Mouse (Mus musculus) intestine, embryonic 16.5 days (tissue): ENCODE results near the gene Mpv17l2. TPM values are rescaled to one million over a fixed set of nuclear protein-coding genes. Genes with fewer than 3 reads are reported as not detected.

Source experiments
- ATAC-seq: fragments of 200-750 bp; cut with Nextera tagmentation; 2 replicates; pipeline ENCODE4 v1.8.0; 2017; ENCODE audit warnings: moderate TSS enrichment, moderate library complexity
- H3K27ac ChIP-seq: fragments of 300-500 bp; sonication (generic); 2 replicates; pipeline ENCODE4 v1.5.1; 2014; ENCODE audit warnings: mild to moderate bottlenecking, low read length
- H3K27me3 ChIP-seq: fragments of 300-500 bp; sonication (generic); replicated peaks from 2 replicates; pipeline ENCODE4 v1.6.1; 2014; ENCODE audit warnings: low read length, control low read depth, mixed read lengths; ENCODE audit not compliant: control insufficient read depth, insufficient read depth
- H3K36me3 ChIP-seq: fragments of 300-500 bp; sonication (generic); 2 replicates; pipeline ENCODE4 v1.6.1; 2014; ENCODE audit warnings: low read length, control low read depth; ENCODE audit not compliant: control insufficient read depth, insufficient read depth
- H3K4me1 ChIP-seq: fragments of 300-500 bp; sonication (generic); 2 replicates; pipeline ENCODE4 v1.6.1; 2014; ENCODE audit warnings: low read length, control low read depth, mixed read lengths; ENCODE audit not compliant: control insufficient read depth, insufficient read depth
- H3K4me2 ChIP-seq: fragments of 300-500 bp; sonication (generic); 2 replicates; pipeline ENCODE4 v1.6.1; 2014; ENCODE audit warnings: low read depth, low read length, control low read depth
- H3K4me3 ChIP-seq: fragments of 300-500 bp; sonication (generic); 2 replicates; pipeline ENCODE4 v1.5.1; 2014; ENCODE audit warnings: mild to moderate bottlenecking, low read length
- H3K9ac ChIP-seq: fragments of 300-500 bp; sonication (generic); 2 replicates; pipeline ENCODE4 v1.6.1; 2014; ENCODE audit warnings: low read depth, low read length
- H3K9me3 ChIP-seq: fragments of 300-500 bp; sonication (generic); 2 replicates; pipeline ENCODE4 v1.6.1; 2016; ENCODE audit warnings: low read length, control low read depth; ENCODE audit not compliant: control insufficient read depth
- WGBS: fragments of 180-500 bp; shearing (Covaris S2); extraction: QIAGEN DNeasy Blood & Tissue Kit; methylation state at CpG from one replicate; pipeline ENCODE4 v1.1.7; 2014; 5-methylcytosine and 5-hydroxymethylcytosine counted together
- polyA plus RNA-seq: library from polyadenylated mRNA; unstranded; fragments of >200 nt; fragmentation: Nextera tagmentation; extraction: Ambion mirVana; gene quantifications from 2 replicates; pipeline ENCODE4 v1.2.1, GENCODE M21; 2015

Gene Mpv17l2
- polyA plus RNA-seq, 1 experiment from 2014 or later, result 79.8 TPM

DNA sequence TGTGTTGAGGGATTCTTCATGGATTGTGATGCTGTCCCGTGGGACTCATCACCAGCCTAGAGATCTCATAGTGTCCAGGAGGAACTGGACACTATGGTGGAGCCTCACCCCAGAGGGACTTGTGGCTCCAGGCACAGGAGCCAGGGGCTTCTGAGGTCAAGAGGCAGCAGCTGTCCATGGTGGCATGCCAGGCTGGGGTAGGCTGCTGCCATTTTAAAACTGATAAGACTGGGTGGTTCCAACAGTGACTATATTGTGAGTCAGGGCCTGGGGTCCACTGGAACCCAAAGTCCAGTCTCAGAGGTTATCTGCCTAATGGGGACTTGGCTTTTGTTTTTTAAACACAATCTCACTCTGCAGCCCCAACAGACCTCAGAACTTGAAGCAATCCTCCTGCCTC, 41.1 kb upstream of the Mpv17l2 start:
- peaks cover 30% of the 10 kb centered on the region for H3K4me1 ChIP-seq
- no peak overlapping the region for H3K9ac ChIP-seq
- ATAC-seq, result no peak
- WGBS, result 84% methylated on average over 1 of the region's 1 CpGs
- peaks cover 9% of the 10 kb centered on the region for H3K27me3 ChIP-seq
- H3K9me3 ChIP-seq, result no peaks in the 10 kb centered on the region
- no peak overlapping the region for H3K4me3 ChIP-seq
- no peak overlapping the region for H3K4me2 ChIP-seq
- H3K27ac ChIP-seq, result no peak overlapping the region
- H3K36me3 ChIP-seq, result no peaks in the 10 kb centered on the region

GRCm38 (mm10) chr8:70801156-70801555, 40.4 kb upstream of the Mpv17l2 start:
- Histone ChIP-seq H3K27me3 (peaks cover 9% of the 10 kb centered on the region), H3K9ac (no peak overlapping the region), H3K4me2 (no peak overlapping the region), H3K36me3 (no peaks in the 10 kb centered on the region), H3K4me1 (peaks cover 30% of the 10 kb centered on the region), H3K27ac (no peak overlapping the region), H3K9me3 (no peaks in the 10 kb centered on the region), H3K4me3 (no peak overlapping the region)
- no peak for ATAC-seq
- 25% methylated on average over 15 of the region's 15 CpGs for WGBS

- no peak overlapping the region for H3K27ac ChIP-seq
- 63% methylated on average over 10 of the region's 10 CpGs for WGBS
- peaks cover 32% of the 10 kb centered on the region for H3K4me1 ChIP-seq
- no peak overlapping the region for H3K4me3 ChIP-seq
- no peak overlapping the region for H3K4me2 ChIP-seq
- ATAC-seq, result no peak
- no peak overlapping the region for H3K9ac ChIP-seq
- H3K36me3 ChIP-seq, result no peaks in the 10 kb centered on the region
- H3K27me3 ChIP-seq, result peaks cover 9% of the 10 kb centered on the region
- no peaks in the 10 kb centered on the region for H3K9me3 ChIP-seq
Observed at GRCm38 (mm10) chr8:70800648-70801047, 39.9 kb upstream of the Mpv17l2 start.

DNA sequence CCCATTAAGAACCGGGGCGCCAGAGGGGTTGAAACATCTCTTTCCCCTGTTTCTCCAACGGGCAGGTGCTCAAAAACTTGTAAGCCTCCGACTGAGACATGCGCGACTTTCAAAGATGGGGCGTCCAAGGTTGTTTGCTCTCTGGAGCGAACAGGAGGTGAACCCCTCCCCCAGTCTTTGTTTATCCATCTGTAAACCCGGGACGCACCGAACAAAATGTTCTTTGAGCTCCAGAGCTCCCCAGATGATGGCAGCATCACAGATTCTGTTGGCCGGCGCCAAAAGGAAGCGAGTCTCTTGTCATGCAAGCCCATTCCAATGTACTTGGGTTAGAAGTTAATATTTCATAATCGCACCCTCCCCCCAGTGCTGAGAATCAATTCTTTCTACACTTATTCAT, 37.5 kb upstream of the Mpv17l2 start:
- H3K27ac ChIP-seq, result peak overlapping the region; percentile 92
- no peaks in the 10 kb centered on the region for H3K36me3 ChIP-seq
- 11% methylated on average over 15 of the region's 15 CpGs for WGBS
- H3K9ac ChIP-seq, result peak overlapping the region; percentile 89
- peak overlapping the region; percentile 93 for H3K4me2 ChIP-seq
- no peak for ATAC-seq
- H3K4me3 ChIP-seq, result peak overlapping the region; percentile 70
- 0 out of 2 replicates have a peak, but pooled peaks cover 2% of the 10 kb centered on the region for H3K27me3 ChIP-seq
- no peaks in the 10 kb centered on the region for H3K9me3 ChIP-seq
- H3K4me1 ChIP-seq, result peaks cover 32% of the 10 kb centered on the region

DNA sequence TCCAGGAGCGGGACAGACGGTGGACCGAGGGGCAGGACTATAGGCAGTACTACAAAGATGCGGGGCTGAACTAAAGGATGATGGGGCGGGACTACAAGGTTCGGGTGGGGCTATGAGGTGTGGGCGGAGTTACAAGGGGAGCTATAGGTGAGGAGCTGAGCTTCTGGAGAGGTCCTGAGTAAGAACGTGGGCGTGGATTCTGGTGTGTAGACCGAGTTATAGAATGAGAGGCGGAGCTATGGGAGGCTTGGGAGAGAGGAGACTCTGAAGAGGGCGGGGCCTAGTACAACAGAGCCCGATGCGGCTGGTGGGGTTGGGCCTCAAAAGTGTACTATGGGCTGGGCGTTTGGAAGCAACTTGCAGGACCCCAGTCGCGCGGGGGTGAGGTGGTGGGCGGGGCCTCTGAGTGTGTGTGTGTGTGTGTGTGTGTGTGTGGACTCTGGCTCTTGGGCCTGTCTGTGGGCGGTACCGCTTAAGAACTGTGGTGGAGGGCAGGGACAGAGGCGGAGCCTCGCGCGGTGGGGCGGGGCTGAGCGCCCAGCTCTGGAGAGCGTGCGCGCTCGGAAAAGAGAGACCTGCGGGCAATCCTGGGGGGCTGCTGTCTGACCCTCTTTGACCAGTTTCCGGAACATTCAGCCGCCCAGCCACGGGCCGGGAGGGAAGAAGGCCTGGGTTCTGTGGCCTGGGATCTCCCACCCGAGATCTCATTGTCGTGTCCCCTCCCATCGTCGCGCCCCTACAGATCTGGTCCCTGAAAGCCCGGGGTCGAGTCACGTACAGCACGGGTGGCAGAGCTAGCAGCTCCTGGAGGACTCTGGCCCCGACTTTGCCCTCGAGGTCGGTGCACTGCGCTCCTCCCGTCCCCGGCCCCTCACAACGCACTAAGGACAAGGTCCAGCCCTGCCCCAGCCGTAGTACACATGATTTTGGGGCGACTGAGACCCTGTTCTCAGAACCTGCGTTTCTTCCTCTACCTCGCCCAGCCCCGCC, 36.6 kb upstream of the Mpv17l2 start:
- 1% methylated on average over 57 of the region's 57 CpGs for WGBS
- Histone ChIP-seq H3K4me2 (peak overlapping the region; percentile 93), H3K36me3 (no peaks in the 10 kb centered on the region), H3K27ac (peak overlapping the region; percentile 92), H3K27me3 (0 out of 2 replicates have a peak, but pooled peaks cover 2% of the 10 kb centered on the region), H3K9me3 (no peaks in the 10 kb centered on the region), H3K4me3 (peak overlapping the region; percentile 70), H3K9ac (peak overlapping the region; percentile 89), H3K4me1 (peaks cover 37% of the 10 kb centered on the region)
- ATAC-seq, result peak; percentile 85

DNA sequence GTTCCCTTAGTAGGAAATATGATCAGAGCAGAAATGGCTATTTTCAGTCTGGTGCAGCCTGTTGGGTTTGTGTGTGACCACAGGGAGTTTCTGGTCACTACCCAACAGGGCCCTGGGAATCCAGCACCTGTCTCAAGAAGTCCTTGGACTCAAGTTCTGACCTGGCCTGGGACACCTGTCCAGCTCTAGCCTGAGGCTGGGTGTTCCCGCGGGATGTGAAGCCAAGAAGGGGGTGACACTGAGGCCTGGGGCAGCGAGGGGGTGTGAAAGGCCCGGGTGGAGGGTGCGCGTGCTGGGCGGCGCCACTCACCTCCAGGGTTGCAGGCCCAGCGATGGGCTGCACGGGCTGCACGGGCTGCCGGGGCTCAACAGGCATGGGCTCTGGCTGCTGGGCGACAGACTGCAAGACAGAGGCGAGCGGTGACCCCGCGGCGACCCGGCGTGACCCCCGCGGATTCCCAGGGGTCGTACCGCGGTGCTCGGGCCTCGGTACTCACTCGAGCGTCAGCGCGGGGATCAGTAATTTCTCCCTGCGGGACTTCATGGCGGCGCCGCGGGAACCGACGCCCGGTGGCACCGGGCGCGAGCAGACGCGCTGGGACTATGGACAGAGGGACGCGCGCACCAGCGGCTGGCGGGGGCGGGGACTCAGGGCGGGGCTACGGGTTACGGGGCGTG, 35.8 kb upstream of the Mpv17l2 start:
- 1% methylated on average over 52 of the region's 54 CpGs for WGBS
- ATAC-seq, result 0 out of 2 replicates have a peak, but pooled peaks have one; percentile 0
- Histone ChIP-seq H3K9me3 (no peaks in the 10 kb centered on the region), H3K4me1 (peaks cover 40% of the 10 kb centered on the region), H3K27me3 (0 out of 2 replicates have a peak, but pooled peaks cover 2% of the 10 kb centered on the region), H3K4me2 (peak overlapping the region; percentile 93), H3K27ac (peak overlapping the region; percentile 75), H3K36me3 (no peaks in the 10 kb centered on the region), H3K9ac (peak overlapping the region; percentile 89), H3K4me3 (peak overlapping the region; percentile 70)

DNA sequence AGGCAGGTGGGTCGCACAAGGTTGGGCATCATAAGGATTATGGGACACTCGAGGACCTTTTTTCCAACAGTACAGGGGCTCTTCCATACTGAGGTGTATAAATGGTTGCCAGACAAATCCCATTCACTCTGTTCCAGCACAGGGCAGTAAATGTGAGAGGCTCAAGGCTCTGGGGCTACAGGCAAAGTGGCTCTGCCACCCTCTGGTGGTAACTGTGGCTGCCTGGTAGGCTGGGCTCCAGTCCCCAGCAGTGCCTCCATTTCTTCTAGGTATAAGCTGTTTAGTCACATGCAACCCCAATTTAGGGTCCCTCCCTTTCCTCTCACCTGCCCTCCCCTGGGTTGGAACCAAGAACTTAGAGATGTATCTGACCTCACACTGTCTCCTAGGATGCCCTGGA, 34.6 kb upstream of the Mpv17l2 start:
- Histone ChIP-seq H3K9me3 (no peaks in the 10 kb centered on the region), H3K4me3 (peak overlapping the region; percentile 70; the same call in 1 of the 2 replicates), H3K36me3 (no peaks in the 10 kb centered on the region), H3K4me1 (peaks cover 52% of the 10 kb centered on the region), H3K27ac (no peak overlapping the region), H3K9ac (peak overlapping the region; percentile 89; the same call in 1 of the 2 replicates), H3K4me2 (peak overlapping the region; percentile 93; the same call in 1 of the 2 replicates), H3K27me3 (0 out of 2 replicates have a peak, but pooled peaks cover 2% of the 10 kb centered on the region)
- WGBS, result 87% methylated on average over 2 of the region's 2 CpGs
- no peak for ATAC-seq

GRCm38 (mm10) chr8:70794215-70794614, 33.5 kb upstream of the Mpv17l2 start:
- ATAC-seq, result no peak
- no peaks in the 10 kb centered on the region for H3K36me3 ChIP-seq
- H3K27me3 ChIP-seq, result 0 out of 2 replicates have a peak, but pooled peaks cover 2% of the 10 kb centered on the region
- H3K4me2 ChIP-seq, result no peak overlapping the region
- no peaks in the 10 kb centered on the region for H3K9me3 ChIP-seq
- H3K9ac ChIP-seq, result no peak overlapping the region
- H3K4me3 ChIP-seq, result no peak overlapping the region
- peaks cover 52% of the 10 kb centered on the region for H3K4me1 ChIP-seq
- H3K27ac ChIP-seq, result no peak overlapping the region; the same call in 1 of the 2 replicates
- 85% methylated on average over 2 of the region's 2 CpGs for WGBS

- WGBS, result under 1% methylated on average over 20 of the region's 20 CpGs
- Histone ChIP-seq H3K9me3 (no peaks in the 10 kb centered on the region), H3K4me3 (peak overlapping the region; percentile 71), H3K27me3 (no peaks in the 10 kb centered on the region), H3K9ac (peak overlapping the region; percentile 39), H3K36me3 (peaks cover 9% of the 10 kb centered on the region), H3K4me2 (peak overlapping the region; percentile 75), H3K27ac (no peak overlapping the region; the same call in 1 of the 2 replicates), H3K4me1 (peaks cover 50% of the 10 kb centered on the region)
- ATAC-seq, result peak; percentile 60
Observed at GRCm38 (mm10) chr8:70792700-70793099, 32.0 kb upstream of the Mpv17l2 start.
